Mouse (Mus musculus): ENCODE measurements around the gene Lrrc74b.
"Not testable (repeated sequence)": the region's sequence is repeated elsewhere in the genome, so short reads cannot be mapped to it uniquely, and the experiment has no call there.

Gene Lrrc74b

GRCm38 (mm10) chr16:17561128-17561750 lies at the start of gene Lrrc74b:
Gene Lrrc74b, minus strand, starts transcription at chr16:17561247.
- in situ Hi-C loops (cut with MboI, MseI) = no loop called here

- in situ Hi-C loops (cut with MboI, MseI) = no loop called here
Observed at GRCm38 (mm10) chr16:17605684-17606083, 44.6 kb upstream of the Lrrc74b start.

DNA sequence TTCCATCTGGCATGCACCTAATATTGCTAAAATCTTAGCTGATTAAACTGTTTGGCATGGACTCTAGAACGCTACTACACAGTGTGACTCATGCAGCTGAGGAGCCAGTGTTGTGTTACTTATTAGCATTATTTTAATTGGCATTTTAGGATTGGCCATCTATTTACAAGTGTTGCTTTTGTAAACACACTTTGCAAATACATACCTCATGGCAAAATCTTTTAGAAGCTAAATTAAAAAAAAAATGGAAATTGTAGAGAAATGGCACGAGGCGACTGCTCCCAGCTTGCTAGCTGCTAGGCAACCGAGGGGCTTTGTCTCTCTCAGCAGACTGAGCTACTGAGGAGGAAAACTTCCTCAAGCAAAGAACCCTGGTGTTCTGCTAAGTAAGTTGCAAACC lies 43.9 kb upstream of the Lrrc74b start:
- in situ Hi-C loops (cut with MboI, MseI) = no loop called here

DNA sequence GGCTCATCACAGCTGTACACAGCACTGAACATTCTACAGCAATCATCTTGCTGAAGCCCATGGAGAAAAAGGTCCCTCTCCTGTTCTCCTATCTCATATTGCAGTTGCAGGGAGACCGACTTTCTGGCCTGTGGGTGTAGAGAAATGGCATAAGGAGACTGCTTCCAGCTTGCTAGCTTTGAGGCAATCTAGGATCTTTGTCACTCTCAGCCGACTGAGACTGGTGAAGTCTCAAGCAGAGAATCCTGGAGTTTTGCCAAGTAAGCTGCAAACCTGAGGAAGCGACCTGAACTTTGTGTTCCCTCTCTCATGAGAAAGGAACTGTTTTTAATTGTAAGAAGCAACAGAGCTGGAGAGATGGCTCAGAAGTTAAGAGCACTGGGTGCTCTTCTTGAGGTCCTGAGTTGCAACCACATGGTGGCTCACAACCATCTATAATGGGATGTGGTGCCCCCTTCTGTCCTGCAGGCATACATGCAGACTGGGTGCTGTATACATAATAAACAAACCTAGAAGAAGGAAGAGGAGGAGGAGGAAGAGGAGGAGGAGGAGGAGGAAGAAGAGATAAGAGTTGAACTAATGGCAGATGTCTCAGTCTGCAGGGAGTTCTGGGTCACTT lies 40.0 kb upstream of the Lrrc74b start:
- in situ Hi-C loops (cut with MboI, MseI) = no loop called here

DNA sequence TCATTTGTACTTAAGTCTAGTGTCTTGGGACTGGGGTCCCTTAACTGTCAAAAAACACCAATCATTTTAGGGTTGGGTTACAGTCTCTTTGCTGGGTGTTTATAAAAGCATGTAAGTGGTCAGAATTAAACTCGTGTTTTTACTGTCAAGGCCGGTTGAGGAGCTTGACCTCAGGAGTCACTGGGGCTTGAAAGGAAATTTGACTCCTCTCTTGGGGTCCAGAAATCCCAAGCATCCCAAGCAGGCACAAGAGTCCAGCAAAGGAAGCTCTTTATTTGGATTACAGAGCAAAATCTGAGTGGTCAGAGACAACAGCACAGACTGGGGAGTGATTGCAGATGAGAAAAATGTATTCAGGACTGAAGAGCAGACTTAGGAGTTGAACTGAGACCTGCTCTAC lies 29.7 kb upstream of the Lrrc74b start:
- in situ Hi-C loops (cut with MboI, MseI) = no loop called here

DNA sequence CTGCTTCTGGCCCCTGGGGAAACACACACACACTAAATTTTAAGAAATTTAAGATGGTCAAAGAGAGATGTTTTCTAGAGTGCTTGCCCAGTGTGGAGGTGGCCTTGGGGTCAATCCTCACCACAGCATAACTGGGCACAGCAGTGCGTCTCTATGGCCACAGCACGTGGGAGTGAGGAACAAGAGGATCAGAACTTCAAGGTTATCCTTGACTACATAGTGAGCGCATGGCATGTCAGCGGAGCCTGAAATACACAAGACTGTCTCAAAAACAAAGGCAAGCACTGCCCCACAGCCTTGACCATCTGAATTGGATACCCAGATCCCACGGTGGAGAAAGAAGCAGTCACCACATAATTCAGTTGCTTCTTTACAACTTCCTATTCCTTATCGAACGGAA lies 23.5 kb upstream of the Lrrc74b start:
- in situ Hi-C loops (cut with MboI, MseI) = no loop called here

- in situ Hi-C loops (cut with MboI, MseI) = no loop called here
Observed at GRCm38 (mm10) chr16:17583064-17583463, 22.0 kb upstream of the Lrrc74b start, which contains the start of gene Slc7a4. Gene Slc7a4, minus strand, starts transcription at chr16:17583214.

DNA sequence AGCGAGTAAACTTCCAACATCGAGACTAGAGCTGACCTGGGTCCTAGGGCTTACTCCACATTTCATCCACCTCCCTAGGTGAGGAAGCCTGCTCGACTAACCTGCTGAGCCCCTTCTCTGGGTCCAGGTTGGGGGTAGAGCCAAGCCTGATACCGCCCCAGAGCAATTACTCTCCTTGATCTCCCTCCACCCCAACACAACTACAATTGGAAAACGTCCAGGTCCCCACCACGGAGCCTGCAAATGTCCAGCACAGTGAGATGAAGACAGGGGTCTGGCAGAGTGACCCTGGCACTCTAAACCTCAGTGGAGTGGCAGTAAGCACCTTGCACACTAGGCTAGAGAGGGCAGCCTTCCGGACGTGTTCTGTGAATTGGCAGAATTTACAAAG lies 15.8 kb upstream of the Lrrc74b start:
- in situ Hi-C loops (cut with MboI, MseI) = loop anchor here (10.0 kb wide), 1 partner anchor 1702 kb away; no protein-coding TSS in a partner anchor

DNA sequence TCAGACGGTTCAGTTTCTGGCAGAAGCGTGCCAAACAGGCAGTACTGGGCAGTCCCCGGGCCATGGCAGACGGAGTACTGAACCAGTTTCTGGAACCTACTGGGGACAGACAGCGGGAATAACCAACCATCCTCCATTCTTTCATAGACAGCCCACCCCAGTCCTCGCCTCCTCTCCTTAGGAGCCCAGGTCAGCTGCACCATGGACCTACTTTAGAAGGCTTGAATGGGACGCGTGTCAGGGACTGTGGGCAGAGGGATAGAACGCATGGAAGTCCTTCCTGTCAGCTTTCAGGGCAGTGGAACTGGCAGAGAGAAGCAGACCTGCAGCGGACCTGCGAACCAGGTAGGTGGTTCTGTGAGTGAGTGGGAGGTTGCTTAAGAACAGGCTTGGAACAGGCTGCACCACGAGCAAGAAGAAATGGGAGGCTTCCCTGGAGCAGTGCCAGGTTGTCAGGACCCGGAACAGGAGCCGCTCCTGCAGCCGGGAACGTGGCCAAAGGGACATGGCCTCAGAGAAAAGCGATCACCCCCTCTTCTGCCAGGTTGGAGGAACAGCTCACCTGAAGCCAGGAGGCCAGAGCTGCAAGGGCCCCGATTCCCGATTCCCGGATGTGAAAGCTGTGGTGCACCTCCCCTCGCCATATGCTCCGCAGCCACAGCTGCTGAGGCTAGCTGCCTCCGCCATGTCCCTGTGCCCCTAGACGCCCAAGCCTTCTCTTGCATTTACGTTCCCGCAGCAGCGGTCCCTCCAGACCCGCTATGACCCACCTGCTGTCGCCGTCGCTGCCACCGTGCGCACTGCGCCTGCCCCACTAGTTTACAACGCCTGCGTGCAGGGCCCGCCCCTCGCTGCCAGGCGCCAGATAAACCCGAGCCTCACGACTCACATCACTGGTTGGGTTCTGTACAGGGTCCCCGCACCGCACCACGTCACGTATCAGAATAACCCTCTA lies 15.1 kb upstream of the Lrrc74b start:
- in situ Hi-C loops (cut with MboI, MseI) = loop anchor here (10.0 kb wide), 1 partner anchor 1701 kb away; no protein-coding TSS in a partner anchor

DNA sequence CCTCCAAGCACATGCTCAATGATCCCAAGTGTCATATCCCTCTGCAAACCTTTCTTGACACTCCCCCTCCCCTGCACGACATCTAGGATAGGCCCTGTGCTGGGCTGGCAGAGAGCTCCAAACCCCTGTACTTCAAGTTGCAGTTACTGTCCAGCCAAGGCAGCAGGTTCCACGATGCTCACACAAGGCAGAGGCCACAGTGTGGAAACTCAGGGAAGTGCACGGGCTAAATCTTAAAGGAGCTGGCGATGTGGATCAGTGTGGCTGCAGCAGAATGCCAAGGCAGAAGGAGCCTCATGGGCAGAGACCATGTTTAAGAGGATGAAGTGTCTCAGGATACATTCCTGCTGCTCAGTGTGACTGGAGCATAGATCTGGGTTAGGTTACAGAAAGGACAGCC lies 5.1 kb upstream of the Lrrc74b start:
- in situ Hi-C loops (cut with MboI, MseI) = no loop called here

- in situ Hi-C loops (cut with MboI, MseI) = no loop called here
Observed at GRCm38 (mm10) chr16:17564771-17565170, 3.7 kb upstream of the Lrrc74b start.

- in situ Hi-C loops (cut with MboI, MseI) = no loop called here
Observed at GRCm38 (mm10) chr16:17564221-17564620, 3.2 kb upstream of the Lrrc74b start.

DNA sequence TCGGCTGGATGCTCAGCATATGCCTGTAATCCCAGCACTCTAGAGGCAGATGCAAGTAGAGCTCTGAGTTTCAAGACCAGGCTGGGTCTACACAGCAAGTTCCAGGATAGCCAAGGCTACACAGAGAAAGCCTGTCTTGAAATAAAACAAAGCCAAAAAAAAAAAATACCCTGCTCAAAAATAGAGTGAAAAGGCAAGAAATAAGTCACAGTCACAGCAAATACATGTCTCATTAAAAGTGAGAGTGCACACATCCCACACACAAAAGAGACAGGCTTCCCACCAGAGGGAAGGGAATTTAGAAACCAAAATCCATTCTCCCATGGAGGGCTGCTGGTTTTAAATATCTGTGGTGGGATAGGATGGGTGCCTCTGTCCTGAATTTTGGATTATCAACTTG lies 2.5 kb upstream of the Lrrc74b start:
- in situ Hi-C loops (cut with MboI, MseI) = no loop called here

GRCm38 (mm10) chr16:17561751-17562208 lies 733 bp upstream of the Lrrc74b start, which contains the start of gene P2rx6:
Gene P2rx6, plus strand, starts transcription at chr16:17561885.
- in situ Hi-C loops (cut with MboI, MseI) = no loop called here

DNA sequence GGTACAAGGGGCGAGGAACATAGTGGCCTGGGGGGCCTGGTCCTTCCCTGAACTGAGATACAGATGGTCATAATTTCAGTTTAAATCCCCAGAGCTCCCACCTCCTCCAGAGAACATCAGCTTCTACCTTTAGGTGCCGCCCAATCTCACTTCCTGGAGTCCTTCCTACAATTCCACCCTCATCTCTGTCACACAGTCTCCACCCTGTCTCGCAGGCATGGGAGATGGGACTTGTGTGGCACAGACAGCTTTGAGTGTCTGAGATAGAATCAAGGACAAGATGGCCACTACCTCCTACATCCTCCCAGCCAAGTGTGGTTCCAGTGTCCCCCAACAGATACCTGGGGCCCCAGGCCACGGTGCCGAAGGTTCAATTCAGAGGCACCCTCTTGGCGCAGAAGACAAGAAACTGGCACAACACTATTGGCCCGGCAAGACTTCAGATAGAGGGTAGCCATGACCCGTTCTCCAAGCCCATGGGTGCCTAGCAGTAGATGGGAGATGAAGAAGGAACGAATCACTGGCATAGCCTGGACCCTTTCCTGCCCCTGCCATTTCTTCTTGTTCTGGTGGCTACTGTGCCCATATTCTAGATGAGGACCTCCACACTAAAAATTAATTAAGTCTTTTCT lies 1.5 kb downstream of the Lrrc74b start:
- in situ Hi-C loops (cut with MboI, MseI) = no loop called here

DNA sequence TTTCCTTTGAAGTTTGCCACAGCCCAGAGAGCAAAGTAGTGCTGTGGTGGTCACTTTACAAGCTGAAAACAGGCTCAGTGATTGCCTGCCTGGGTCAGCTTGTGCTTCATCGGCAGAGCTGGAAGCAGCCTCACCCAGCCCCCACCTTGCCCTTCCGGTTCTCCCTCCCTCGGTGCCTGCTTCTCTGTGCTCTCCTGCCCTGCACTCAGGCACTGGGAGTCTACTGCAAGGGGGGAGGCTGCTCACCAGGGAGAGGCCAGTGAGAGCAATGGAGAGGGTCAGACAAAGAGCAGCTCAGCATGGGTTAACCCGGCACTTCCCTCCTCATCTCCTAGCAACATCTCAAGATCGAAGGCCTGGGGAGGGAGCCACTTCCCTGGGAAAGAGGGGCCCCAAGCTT lies 2.2 kb downstream of the Lrrc74b start:
- in situ Hi-C loops (cut with MboI, MseI) = no loop called here

GRCm38 (mm10) chr16:17557947-17558480 lies 3.0 kb downstream of the Lrrc74b start:
- in situ Hi-C loops (cut with MboI, MseI) = no loop called here

GRCm38 (mm10) chr16:17556907-17557306 lies 4.1 kb downstream of the Lrrc74b start:
- in situ Hi-C loops (cut with MboI, MseI) = no loop called here

GRCm38 (mm10) chr16:17556180-17556579 lies 4.9 kb downstream of the Lrrc74b start:
- in situ Hi-C loops (cut with MboI, MseI) = no loop called here

GRCm38 (mm10) chr16:17554702-17555101 lies 6.3 kb downstream of the Lrrc74b start:
- in situ Hi-C loops (cut with MboI, MseI) = not testable (repeated sequence)

- in situ Hi-C loops (cut with MboI, MseI) = no loop called here
Observed at GRCm38 (mm10) chr16:17553910-17554685, 6.9 kb downstream of the Lrrc74b start.
